ENCODE assay signal across 11 mouse cellular contexts in the genomic region with DNA sequence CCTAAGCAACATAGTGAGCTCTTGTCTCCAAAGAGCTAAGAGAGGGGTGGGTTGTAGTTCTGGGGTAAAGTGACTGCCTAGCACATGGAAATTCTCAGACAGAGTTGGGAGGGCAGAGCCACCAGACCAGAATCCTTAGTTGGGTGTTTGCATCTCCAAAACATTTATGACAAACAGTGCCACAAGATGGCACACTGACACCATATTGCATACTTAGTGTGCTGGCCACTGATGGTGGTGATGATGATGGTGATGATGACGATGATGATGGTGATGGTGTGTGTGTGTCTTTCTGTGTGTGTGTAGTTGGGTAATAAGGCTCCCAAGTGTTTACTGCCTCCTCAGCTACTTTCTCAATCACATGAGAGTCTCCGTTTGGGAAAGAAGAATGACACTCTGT. TPM values are rescaled to one million over a fixed set of nuclear protein-coding genes. Genes with fewer than 3 reads are reported as not detected.
DNase-seq lines count a peak whose midpoint lies in the region; ATAC-seq and TF ChIP-seq lines count a peak whose summit lies in the region.
"Had no signal": no experiment of that assay in that cellular context is flagged by ENCODE, and none has a peak within 500 bp of the region (broad histone marks: within the 10 kb centered on the region; RNA-seq: fewer than 3 reads in every experiment).

No protein-coding gene starts in this region.

- no peak for ATAC-seq in heart, embryonic 12.5 days (ENCODE audit: insufficient number of reproducible peaks, low FRiP score)
- ATAC-seq in megakaryocyte, adult 5-6 weeks (ENCODE audit: poor library complexity, severe bottlenecking): no peak

- H3K27ac ChIP-seq in cerebellum, adult 2 months (ENCODE audit: insufficient read depth, low read length): no peak overlapping the region
- H3K27ac ChIP-seq in heart, embryonic 12.5 days (ENCODE audit: poor library complexity, severe bottlenecking): no peak overlapping the region

- H3K36me3 ChIP-seq in heart, embryonic 12.5 days: no peaks in the 10 kb centered on the region
- no peaks in the 10 kb centered on the region for H3K36me3 ChIP-seq in megakaryocyte, embryonic 14.5 days (replicated peaks; ENCODE audit: low read length)
- H3K36me3 ChIP-seq: hindbrain, embryonic 10.5 days had no signal

- TF ChIP-seq POLR2A in cerebellum, adult 2 months (IDR thresholded peaks at IDR 0.05; ENCODE audit: borderline replicate concordance, insufficient read depth, low read length): no peak

- H3K9ac ChIP-seq in heart, embryonic 12.5 days: no peak overlapping the region

- H3K4me2 ChIP-seq in heart, embryonic 12.5 days: no peak overlapping the region

- no peaks in the 10 kb centered on the region for H3K9me3 ChIP-seq in heart, embryonic 12.5 days (replicated peaks)
- no peaks in the 10 kb centered on the region for H3K9me3 ChIP-seq in megakaryocyte, embryonic 14.5 days
- H3K9me3 ChIP-seq: hindbrain, embryonic 10.5 days had no signal

- DNase-seq in cerebellum, adult 2 months: no peak
- no peak for DNase-seq in cerebellum, adult 9-10 months
- DNase-seq in heart, postnatal 4 days: peak; percentile 11
- peak; percentile 25 for DNase-seq in lung, postnatal 36 days
- DNase-seq in thymus, postnatal 0 days (ENCODE audit: low spot score): no peak
- DNase-seq: left cerebral cortex, postnatal 4 days; thymus, postnatal 36 days had no signal

- peak; percentile 66; the same call in 1 of the 2 replicates for TF ChIP-seq CTCF in cerebellum, adult 2 months (IDR thresholded peaks at IDR 0.05; ENCODE audit: borderline replicate concordance, insufficient read depth, low read depth, low read length)

- peaks cover 16% of the 10 kb centered on the region for H3K4me1 ChIP-seq in cerebellum, adult 2 months (ENCODE audit: control insufficient read depth, insufficient read depth, low read length)
- peaks cover 28% of the 10 kb centered on the region for H3K4me1 ChIP-seq in heart, embryonic 12.5 days (replicated peaks)
- H3K4me1 ChIP-seq in megakaryocyte, embryonic 14.5 days: peaks cover 46% of the 10 kb centered on the region

- 70% methylated on average over 2 of the region's 2 CpGs for WGBS in cerebellum, adult 2 months
- 50% methylated on average over 2 of the region's 2 CpGs for WGBS in heart, embryonic 12.5 days

- no peak overlapping the region for H3K4me3 ChIP-seq in cerebellum, adult 2 months (replicated peaks; ENCODE audit: insufficient read depth, low read depth, low read length)
- no peak overlapping the region for H3K4me3 ChIP-seq in heart, embryonic 12.5 days
- peak overlapping the region; percentile 67 for H3K4me3 ChIP-seq in megakaryocyte, embryonic 14.5 days (replicated peaks)
- H3K4me3 ChIP-seq: hindbrain, embryonic 10.5 days had no signal

- no peaks in the 10 kb centered on the region for H3K27me3 ChIP-seq in cerebellum, adult 2 months (ENCODE audit: control insufficient read depth, insufficient read depth, low read length)
- H3K27me3 ChIP-seq in heart, embryonic 12.5 days (replicated peaks): no peaks in the 10 kb centered on the region
- no peaks in the 10 kb centered on the region for H3K27me3 ChIP-seq in megakaryocyte, embryonic 14.5 days (replicated peaks)

RNA-seq across cellular contexts. Expression of a gene that starts 54.0 kb away (rescaled TPM):
- 64.7 and 79.9 TPM in 2 replicates for polyA plus RNA-seq in cerebellum, adult 2 months (2012; rRNA removed)
- 1 to 10 TPM in 1 of 2 experiments, under 1 TPM in 1; 0.72 to 1.0 TPM for total RNA-seq in heart, postnatal 4 days (2021)
- 0.32 and 0.41 TPM in 2 replicates for polyA plus RNA-seq in heart, embryonic 12.5 days (2016; fragmentation: Nextera tagmentation; extraction: Ambion mirVana)
- 0.07 TPM in 1 of 2 replicates, not detected in the other for polyA plus RNA-seq in megakaryocyte, embryonic 14.5 days (2012; ENCODE audit: insufficient read depth, low replicate concordance)
- total RNA-seq in megakaryocyte, adult 5-6 weeks (2015): not detected in 2 replicates
- not detected in 2 replicates for total RNA-seq in megakaryocyte, adult 5-6 weeks (2017)
- polyA plus RNA-seq in thymus, postnatal 0 days (2015; fragmentation: Nextera tagmentation; extraction: Ambion mirVana): 0.18 and 0.21 TPM in 2 replicates

Comparison
In these comparisons a context has a peak if more than half of its experiments do, and no peak if none do; other contexts are left out.
1. DNase-seq: peak in heart, postnatal 4 days (single experiment) and lung, postnatal 36 days (single experiment); none in cerebellum, adult 2 months (0 of 2), cerebellum, adult 9-10 months (single experiment) and thymus, postnatal 0 days (single experiment).
2. RNA of a gene that starts 54.0 kb away (polyA plus RNA-seq): 64.7 to 79.9 TPM in cerebellum, adult 2 months; 0.32 to 0.41 TPM in heart, embryonic 12.5 days, 0.18 to 0.21 TPM in thymus, postnatal 0 days and 0.07 TPM in megakaryocyte, embryonic 14.5 days; every median in the first group is over 10 times any median in the second.